Mouse (Mus musculus) G1E (cell line): ENCODE results near the gene Pam16. TPM values are rescaled to one million over a fixed set of nuclear protein-coding genes. Genes with fewer than 3 reads are reported as not detected.

ENCODE experiments used
- ATAC-seq: 2 replicates; pipeline ENCODE4 v1.8.0; 2016; ENCODE audit warnings: mild to moderate bottlenecking; ENCODE audit not compliant: insufficient number of reproducible peaks, poor library complexity, low FRiP score, severe bottlenecking; ENCODE audit errors: extremely low read depth
- DNase-seq: peaks from one replicate; pipeline ENCODE4 v3.0.0; 2012; ENCODE audit warnings: low spot score
- H3K27me3 ChIP-seq: 2 replicates; pipeline ENCODE4 v1.6.1; 2012; ENCODE audit warnings: mild to moderate bottlenecking, low read length, inconsistent platforms; ENCODE audit not compliant: insufficient read depth
- H3K36me3 ChIP-seq: replicated peaks from 2 replicates; pipeline ENCODE3; 2012; ENCODE audit warnings: mild to moderate bottlenecking, inconsistent platforms
- H3K4me1 ChIP-seq: 2 replicates; pipeline ENCODE4 v1.6.1; 2012; ENCODE audit warnings: low read depth, low read length, inconsistent platforms, mixed read lengths; ENCODE audit not compliant: insufficient read depth
- H3K4me3 ChIP-seq: 2 replicates; pipeline ENCODE4 v1.5.1; 2012; ENCODE audit warnings: low read depth, mild to moderate bottlenecking, inconsistent platforms, low read length, moderate library complexity, mixed read lengths
- H3K9me3 ChIP-seq: replicated peaks from 2 replicates; pipeline ENCODE4 v1.6.1; 2012; ENCODE audit warnings: inconsistent platforms
- CTCF ChIP-seq: IDR thresholded peaks from 2 replicates; pipeline ENCODE4 v1.5.1; 2012; ENCODE audit warnings: low read depth, low read length, inconsistent platforms, mixed read lengths
- GATA1 ChIP-seq: IDR thresholded peaks from 2 replicates; pipeline ENCODE4 v1.6.1; 2012; ENCODE audit warnings: borderline replicate concordance, low read length, inconsistent platforms, mixed read lengths
- GATA2 ChIP-seq: IDR thresholded peaks from 2 replicates; pipeline ENCODE4 v1.6.1; 2012; ENCODE audit warnings: low read depth, low read length, inconsistent platforms, borderline replicate concordance
- POLR2AphosphoS5 ChIP-seq: IDR thresholded peaks from 2 replicates; pipeline ENCODE4 v1.6.1; 2012; ENCODE audit warnings: low read depth, low read length, inconsistent platforms; ENCODE audit not compliant: insufficient replicate concordance
- TAL1 ChIP-seq: conservative IDR thresholded peaks from 2 replicates; pipeline ENCODE4 v1.6.1; 2012; ENCODE audit warnings: low read depth, low read length, inconsistent platforms, mixed read lengths
- polyA plus RNA-seq: library from polyadenylated mRNA; stranded (reverse); fragments of >175 nt; gene quantifications from 2 replicates; pipeline ENCODE4 v1.2.3, GENCODE M21; 2012
- total RNA-seq, 2 experiments: library from RNA; stranded (forward) in 1 of 2; stranded (reverse) in 1 of 2; fragments of 200-1000 nt in 1 of 2; fragments of >200 nt in 1 of 2; fragmentation: Nextera tagmentation in 1 of 2; gene quantifications; 2 replicates each; pipeline ENCODE4 v1.2.3; 2014 to 2017

The Pam16 gene
- total RNA-seq (2014; fragmentation: Nextera tagmentation) (65.3 and 70.0 TPM in 2 replicates), total RNA-seq (2017) (41.7 and 48.3 TPM in 2 replicates), polyA plus RNA-seq (35.3 and 51.6 TPM in 2 replicates)

- ATAC-seq (peak; percentile 70), DNase-seq (peak; percentile 80)
- Histone ChIP-seq H3K27me3 (no peaks in the 10 kb centered on the region), H3K4me1 (peaks cover 34% of the 10 kb centered on the region), H3K4me3 (peak within 1 kb of the TSS; percentile 88), H3K36me3 (peaks cover 77% of the 10 kb centered on the region), H3K9me3 (no peaks in the 10 kb centered on the region)
- TF ChIP-seq TAL1 (no peak), POLR2AphosphoS5 (0 out of 2 replicates have a peak, but pooled peaks have one; percentile 48)
Measured at GRCm38 (mm10) chr16:4624481-4625110, at the start of gene Pam16. Pam16 (minus strand) TSS chr16:4624988.

- Histone ChIP-seq H3K4me3 (no peak overlapping the region), H3K36me3 (peaks cover 73% of the 10 kb centered on the region), H3K27me3 (no peaks in the 10 kb centered on the region), H3K4me1 (peaks cover 36% of the 10 kb centered on the region), H3K9me3 (no peaks in the 10 kb centered on the region)
- TF ChIP-seq POLR2AphosphoS5 (no peak), TAL1 (no peak), GATA1 (no peak), GATA2 (no peak), CTCF (no peak)
- ATAC-seq (no peak), DNase-seq (no peak)
Measured at GRCm38 (mm10) chr16:4674091-4674490, 49.3 kb upstream of the Pam16 start.

- H3K27me3 ChIP-seq: no peaks in the 10 kb centered on the region
- DNase-seq: no peak
- ATAC-seq: no peak
- no peak for TF ChIP-seq GATA1
- no peak for TF ChIP-seq TAL1
- TF ChIP-seq POLR2AphosphoS5: no peak
- no peak for TF ChIP-seq CTCF
- TF ChIP-seq GATA2: no peak
- H3K4me1 ChIP-seq: peaks cover 5% of the 10 kb centered on the region; the same call in 1 of the 2 replicates
- H3K36me3 ChIP-seq: peaks cover 92% of the 10 kb centered on the region
- no peaks in the 10 kb centered on the region for H3K9me3 ChIP-seq
- no peak overlapping the region for H3K4me3 ChIP-seq
Measured at GRCm38 (mm10) chr16:4670317-4670716, 45.5 kb upstream of the Pam16 start.

GRCm38 (mm10) chr16:4667190-4667808 is 42.5 kb upstream of the Pam16 start:
- no peaks in the 10 kb centered on the region for H3K9me3 ChIP-seq
- no peak overlapping the region for H3K4me3 ChIP-seq
- no peaks in the 10 kb centered on the region for H3K27me3 ChIP-seq
- TF ChIP-seq TAL1 (no peak), CTCF (peak; percentile 53)
- peak; percentile 66 for ATAC-seq
- peak; percentile 62 for DNase-seq
- H3K36me3 ChIP-seq: peaks cover 91% of the 10 kb centered on the region
- H3K4me1 ChIP-seq: no peaks in the 10 kb centered on the region; the same call in 1 of the 2 replicates

GRCm38 (mm10) chr16:4665726-4666125 is 40.9 kb upstream of the Pam16 start:
- TF ChIP-seq TAL1 (no peak), CTCF (no peak), GATA1 (no peak), POLR2AphosphoS5 (no peak), GATA2 (no peak)

GRCm38 (mm10) chr16:4663806-4664205 is 39.0 kb upstream of the Pam16 start:
- Histone ChIP-seq H3K9me3 (no peaks in the 10 kb centered on the region), H3K27me3 (no peaks in the 10 kb centered on the region), H3K4me1 (no peaks in the 10 kb centered on the region; the same call in 1 of the 2 replicates), H3K36me3 (peaks cover 93% of the 10 kb centered on the region), H3K4me3 (no peak overlapping the region)
- TF ChIP-seq CTCF (no peak), TAL1 (no peak), POLR2AphosphoS5 (no peak), GATA2 (no peak), GATA1 (no peak)
- ATAC-seq (no peak), DNase-seq (no peak)

More at GRCm38 (mm10) chr16:4665726-4666125, 40.9 kb upstream of the Pam16 start:
- Histone ChIP-seq H3K4me1 (no peaks in the 10 kb centered on the region; the same call in 1 of the 2 replicates), H3K4me3 (no peak overlapping the region), H3K27me3 (no peaks in the 10 kb centered on the region), H3K36me3 (peaks cover 94% of the 10 kb centered on the region), H3K9me3 (no peaks in the 10 kb centered on the region)
- ATAC-seq: no peak
- no peak for DNase-seq
